Mouse (Mus musculus) ES-CJ7 (cell line): ENCODE measurements around the gene Arid1b.

Source experiments
- DNase-seq: peaks from one replicate; pipeline ENCODE4 v3.0.0; 2011; ENCODE audit warnings: low read depth, low spot score

Arid1b gene

DNA sequence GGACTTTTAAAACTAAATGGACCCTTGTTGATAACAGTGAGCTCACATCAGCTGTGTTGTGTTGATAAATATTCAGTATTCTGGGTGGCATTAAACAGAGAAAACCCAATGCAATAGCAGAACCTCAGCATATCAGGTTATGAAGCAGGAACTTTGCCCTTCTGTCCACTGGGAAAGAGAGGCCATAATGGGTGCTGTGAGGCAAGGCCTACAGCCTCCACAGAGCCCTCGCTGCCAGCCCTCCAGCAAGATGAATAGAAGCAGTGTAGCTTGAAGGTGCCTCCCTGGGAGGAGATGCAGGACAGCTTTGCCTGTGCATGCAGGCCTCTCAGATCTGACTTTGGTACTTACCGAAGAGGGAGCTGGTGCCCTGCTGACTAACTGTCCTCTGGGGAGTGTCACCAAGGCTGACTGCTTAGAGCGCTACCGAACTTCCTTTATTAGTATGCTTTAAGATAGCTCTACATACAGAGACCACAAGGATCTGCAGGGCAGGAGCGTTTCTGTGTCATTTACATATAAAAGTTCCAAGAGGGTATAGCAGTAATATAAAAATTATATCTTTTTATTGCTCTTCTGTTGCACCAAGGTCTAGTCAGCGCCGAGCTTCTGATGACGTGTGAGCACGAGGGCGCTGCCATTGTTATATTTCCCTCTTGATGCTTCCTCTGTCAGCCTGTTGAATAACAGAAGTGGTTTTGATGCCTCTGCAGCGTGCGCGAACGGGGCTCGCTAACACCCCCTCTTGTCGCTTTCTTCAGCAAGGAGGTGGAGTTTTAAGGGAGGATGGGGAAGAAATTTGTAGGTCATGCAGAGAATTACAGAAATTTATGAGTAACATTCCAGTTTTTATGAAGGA lies 244.5 kb downstream of the Arid1b start:
- no peak for DNase-seq

GRCm38 (mm10) chr17:5244526-5244925 lies 250.4 kb downstream of the Arid1b start:
- no peak for DNase-seq

- no peak for DNase-seq
Observed at GRCm38 (mm10) chr17:5246688-5247087, 252.6 kb downstream of the Arid1b start.

DNA sequence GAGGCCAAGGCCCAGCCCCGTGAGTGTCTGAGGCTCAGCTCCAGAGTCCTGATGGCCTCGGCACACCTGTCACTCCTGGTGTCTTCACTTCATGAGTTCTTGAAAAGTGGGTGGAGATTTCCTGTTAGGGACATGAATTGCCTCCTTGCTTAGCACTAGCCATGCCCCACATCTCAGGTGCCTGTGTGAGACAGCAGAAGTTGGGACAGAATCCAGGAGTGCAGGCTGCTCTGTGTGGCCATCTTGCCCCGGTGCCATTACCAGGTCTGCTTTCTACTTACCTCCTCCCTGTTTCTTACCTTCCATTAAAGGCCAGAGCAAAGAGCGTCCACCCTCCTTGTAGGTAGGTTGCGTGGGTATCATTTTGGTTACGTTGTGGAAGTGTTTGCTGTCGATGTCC lies 253.1 kb downstream of the Arid1b start:
- DNase-seq = no peak

GRCm38 (mm10) chr17:5247737-5248136 lies 253.6 kb downstream of the Arid1b start:
- no peak for DNase-seq

DNA sequence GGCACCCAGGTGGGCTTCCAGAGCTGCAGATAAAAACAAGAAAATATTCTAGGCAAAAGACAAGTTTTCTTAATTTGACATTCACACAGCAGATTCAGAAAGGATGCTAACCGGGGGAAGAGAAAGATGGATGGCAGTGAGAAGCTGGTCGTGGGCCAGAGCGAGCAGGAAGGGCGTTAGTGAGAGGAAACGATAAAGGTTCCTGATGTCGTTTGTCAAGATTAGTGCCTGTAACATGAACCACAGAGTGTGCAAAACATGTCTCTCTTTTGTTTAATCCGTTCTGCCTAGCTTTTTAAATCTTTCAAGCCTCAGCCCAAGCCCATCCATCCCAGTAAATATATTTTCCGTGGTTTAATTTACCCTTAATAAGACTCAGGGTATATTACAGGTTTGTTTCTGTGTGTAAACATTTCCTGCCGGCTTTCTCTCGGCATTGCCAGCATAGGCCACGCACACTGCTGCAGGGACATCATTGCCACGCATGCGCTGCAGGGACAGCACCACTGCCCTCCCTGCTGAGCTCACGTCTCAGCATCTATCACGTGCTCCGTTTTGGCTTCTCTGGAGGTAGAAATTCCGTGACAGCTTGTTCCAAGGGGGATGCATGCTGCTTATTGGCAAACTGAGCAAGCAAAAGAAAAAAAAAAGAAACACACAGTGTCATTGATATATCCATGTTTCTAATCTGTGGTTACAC lies 255.0 kb downstream of the Arid1b start:
- no peak for DNase-seq

- DNase-seq = no peak
Observed at GRCm38 (mm10) chr17:5249681-5250180, 255.6 kb downstream of the Arid1b start.

- peak; percentile 62 for DNase-seq
Observed at GRCm38 (mm10) chr17:5252436-5252835, 258.3 kb downstream of the Arid1b start.

DNA sequence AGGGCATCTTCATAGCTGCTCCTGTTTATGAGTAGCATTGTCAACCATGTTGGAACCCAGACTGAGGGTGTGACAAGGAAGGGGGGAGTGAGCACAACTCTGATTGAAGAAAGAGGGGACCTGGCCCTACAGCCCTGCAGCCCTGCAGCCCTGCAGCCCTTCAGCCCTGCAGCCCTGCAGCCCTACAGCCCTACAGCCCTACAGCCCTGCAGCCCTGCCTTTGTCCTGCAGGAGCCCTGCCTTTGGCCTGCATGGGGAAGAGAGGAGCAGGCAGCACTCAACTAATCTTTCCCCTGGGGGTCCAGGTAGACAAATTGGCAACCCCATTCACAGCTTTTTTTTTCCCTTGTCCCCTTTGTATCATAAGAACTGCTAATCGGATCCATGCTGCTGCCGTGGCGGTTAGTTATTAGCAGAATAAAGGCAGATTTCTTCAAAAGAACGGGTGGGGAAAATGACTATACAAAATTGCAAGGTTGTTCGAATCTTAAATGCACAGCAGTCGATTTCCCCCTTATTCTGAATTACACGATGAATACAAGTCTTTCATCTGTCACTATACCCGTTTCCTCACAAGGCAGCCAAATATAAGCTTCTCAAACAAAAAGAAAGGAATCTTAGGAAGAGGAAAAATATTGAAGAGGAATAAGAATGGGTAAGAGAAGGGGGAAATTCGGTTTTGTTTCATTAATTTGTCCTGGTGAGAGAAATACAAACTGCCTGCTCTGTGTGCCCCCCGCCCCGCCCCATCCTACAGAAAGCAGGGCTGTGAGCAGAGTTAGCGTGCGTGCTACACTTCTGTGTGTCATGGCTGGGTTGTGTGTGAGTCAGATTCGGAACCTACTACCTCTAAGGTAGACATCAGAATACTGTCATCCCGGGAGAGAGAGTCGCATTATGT lies 260.8 kb downstream of the Arid1b start:
- DNase-seq = no peak

DNA sequence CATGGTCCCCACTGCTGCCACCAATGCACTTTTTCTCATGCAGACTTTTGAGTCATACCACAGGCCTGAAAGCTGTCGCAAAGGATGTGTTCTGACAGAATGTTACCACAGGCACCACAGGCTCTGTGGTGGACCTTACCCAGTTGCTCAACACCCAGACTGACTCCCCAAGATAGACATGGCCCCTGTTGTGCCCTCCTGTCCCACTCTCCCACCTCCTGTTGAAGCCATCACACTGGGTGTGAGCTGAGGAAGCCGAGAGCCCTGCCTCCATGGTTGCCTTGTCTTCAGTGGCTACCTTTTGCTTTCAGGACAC lies 261.4 kb downstream of the Arid1b start:
- DNase-seq = no peak

- no peak for DNase-seq
Observed at GRCm38 (mm10) chr17:5258978-5259377, 264.8 kb downstream of the Arid1b start.

- DNase-seq = no peak
Observed at GRCm38 (mm10) chr17:5261131-5261651, 267.1 kb downstream of the Arid1b start.

- DNase-seq = no peak
Observed at GRCm38 (mm10) chr17:5261874-5262605, 267.9 kb downstream of the Arid1b start.

DNA sequence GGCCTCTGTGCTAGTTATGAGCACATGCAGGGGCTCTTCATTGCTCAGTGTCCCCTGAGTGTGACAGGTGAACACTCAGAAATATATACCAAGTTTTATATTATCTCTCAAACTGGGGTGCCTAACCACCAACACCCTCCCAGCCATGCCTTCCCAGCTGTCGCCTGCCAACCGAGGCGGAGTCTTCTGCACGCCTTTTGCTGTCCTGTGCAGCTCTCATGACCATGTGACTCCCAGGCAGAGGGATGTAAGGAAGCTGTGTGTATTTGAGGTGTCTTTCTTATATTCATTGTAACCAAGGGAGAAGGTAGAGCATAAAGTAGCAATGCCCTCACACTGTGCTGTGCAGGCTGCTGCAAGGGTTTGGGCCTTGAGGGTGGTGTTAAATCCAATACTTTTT lies 268.7 kb downstream of the Arid1b start:
- DNase-seq = no peak

GRCm38 (mm10) chr17:5264783-5265182 lies 270.7 kb downstream of the Arid1b start:
- DNase-seq = no peak

DNA sequence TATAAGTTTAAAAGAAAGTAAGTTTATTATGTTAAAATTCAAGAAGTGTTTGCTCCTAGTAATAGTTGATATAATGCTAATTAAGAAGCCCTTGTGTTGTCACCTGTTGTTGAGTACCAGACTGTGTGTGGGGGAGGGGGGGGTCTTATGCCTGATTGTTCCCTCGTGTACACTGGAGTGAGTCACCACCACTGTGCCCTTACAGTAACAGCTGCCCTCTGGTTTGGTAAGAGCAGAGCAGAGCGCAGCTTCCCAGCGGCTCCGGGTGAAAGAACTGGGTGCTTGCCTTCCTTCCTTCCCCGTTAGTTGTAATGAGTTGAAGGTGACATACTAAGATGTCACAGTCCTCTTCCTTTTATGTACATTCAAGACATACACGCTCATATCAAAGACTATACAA lies 271.5 kb downstream of the Arid1b start:
- DNase-seq = no peak

GRCm38 (mm10) chr17:5267747-5268146 lies 273.6 kb downstream of the Arid1b start:
- DNase-seq = no peak

DNA sequence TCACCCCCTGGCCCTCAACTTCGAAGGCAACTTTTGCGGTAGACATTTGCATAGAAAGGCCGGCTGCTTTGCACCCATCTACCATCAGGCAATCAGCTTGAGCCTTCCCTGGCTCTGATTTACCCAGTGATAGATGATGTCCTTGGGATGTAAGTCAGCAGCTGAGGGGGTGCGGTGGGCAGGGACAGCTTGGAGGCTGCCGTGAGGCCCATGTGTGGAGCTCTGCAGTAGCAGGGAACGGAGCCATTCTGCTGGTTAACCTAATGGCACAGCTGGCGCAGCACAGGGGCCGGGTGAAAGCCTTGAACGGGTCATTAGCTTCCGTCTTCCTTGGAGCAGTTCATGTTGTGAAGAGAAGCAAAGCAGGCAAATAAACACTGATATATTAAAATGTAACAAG lies 275.2 kb downstream of the Arid1b start:
- DNase-seq = no peak

DNA sequence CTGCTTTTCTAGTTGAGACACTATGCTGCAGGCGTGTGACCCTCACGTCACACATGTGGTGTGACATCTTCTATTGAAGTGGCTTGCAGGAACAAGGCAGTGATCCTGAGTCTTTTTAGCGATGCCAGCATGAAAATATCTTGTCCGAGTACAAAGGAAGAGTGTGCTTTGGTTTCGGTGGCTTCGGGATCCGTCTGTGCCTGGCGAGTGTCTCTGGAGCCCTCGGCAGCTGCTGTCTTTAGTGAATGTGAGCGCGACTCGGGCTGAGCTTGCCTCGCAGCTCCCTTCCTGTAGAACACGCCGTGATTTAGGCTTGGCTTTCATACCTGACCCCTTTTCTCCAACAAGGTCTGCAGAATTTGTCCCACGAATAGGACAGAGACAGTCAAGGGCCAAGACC lies 275.6 kb downstream of the Arid1b start:
- no peak for DNase-seq

DNA sequence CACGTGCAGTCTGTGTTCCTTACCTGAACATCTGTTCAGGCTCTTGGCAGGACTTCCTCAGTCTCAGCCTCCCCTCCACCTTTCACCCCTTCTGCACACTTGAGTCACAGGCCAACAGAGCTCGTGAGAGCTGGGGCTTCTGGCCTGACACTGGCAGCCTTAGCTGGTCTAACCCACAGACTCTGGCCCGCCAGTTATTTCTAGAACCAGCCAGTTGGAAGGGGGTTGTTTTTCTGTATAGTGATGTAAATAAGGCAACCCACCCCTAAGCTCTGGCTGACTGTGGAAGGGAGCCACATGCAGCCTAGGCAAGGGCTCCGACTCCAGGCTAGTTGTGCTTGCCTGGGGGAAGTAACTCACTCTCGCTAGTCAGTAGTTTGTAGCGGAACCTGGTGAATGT lies 276.7 kb downstream of the Arid1b start:
- peak; percentile 88 for DNase-seq

DNA sequence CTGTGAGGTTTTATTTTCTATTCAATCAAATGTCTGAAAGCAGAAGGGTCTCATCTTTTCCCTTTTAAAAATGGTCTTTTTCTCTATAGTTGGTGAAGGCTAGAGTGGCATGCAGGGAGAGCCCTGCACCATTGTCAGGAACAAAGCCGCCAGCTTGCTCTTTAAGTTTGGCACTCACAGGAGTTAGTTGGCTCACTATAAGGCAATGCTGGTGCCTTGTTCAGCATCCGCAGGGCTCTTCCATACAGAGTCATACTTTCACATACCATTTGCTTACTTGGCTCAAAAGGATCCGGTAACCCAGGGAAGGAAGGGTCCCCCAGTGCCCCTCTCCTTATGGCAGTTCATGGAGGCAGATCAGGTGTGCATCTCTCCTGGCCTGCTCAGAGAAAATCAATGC lies 279.0 kb downstream of the Arid1b start:
- DNase-seq = no peak
